Mouse (Mus musculus) liver, adult 2 months (tissue): Measurements from ENCODE around the gene Mphosph8. TPM values are rescaled to one million over a fixed set of nuclear protein-coding genes. Genes with fewer than 3 reads are reported as not detected.

ENCODE experiments used
- DNase-seq: peaks from one replicate; pipeline ENCODE4 v3.0.0-alpha.2; 2011; ENCODE audit warnings: low read depth, low spot score; ENCODE audit errors: extremely low read depth
- H3K27ac ChIP-seq: fragments of 200-500 bp; replicated peaks from 2 replicates; pipeline ENCODE4 v1.5.1; 2012; ENCODE audit warnings: low read depth, mild to moderate bottlenecking, control low read depth, inconsistent platforms, low read length; ENCODE audit not compliant: insufficient read depth
- H3K27me3 ChIP-seq: fragments of 200-500 bp; 2 replicates; pipeline ENCODE4 v1.6.1; 2012; ENCODE audit warnings: mild to moderate bottlenecking, moderate library complexity, low read length, inconsistent platforms; ENCODE audit not compliant: control insufficient read depth, insufficient read depth
- H3K36me3 ChIP-seq: fragments of 200-500 bp; 2 replicates; pipeline ENCODE4 v1.6.1; 2012; ENCODE audit warnings: low read length, inconsistent platforms; ENCODE audit not compliant: control insufficient read depth, insufficient read depth
- H3K4me1 ChIP-seq: fragments of 200-500 bp; 2 replicates; pipeline ENCODE4 v1.6.1; 2011; ENCODE audit warnings: low read length; ENCODE audit not compliant: control insufficient read depth, insufficient read depth
- H3K4me3 ChIP-seq: fragments of 200-500 bp; 2 replicates; pipeline ENCODE4 v1.5.1; 2011; ENCODE audit warnings: low read depth, mild to moderate bottlenecking, control low read depth, low read length, moderate library complexity; ENCODE audit not compliant: insufficient read depth
- H3K79me2 ChIP-seq: fragments of 200-500 bp; 2 replicates; pipeline ENCODE4 v1.6.1; 2012; ENCODE audit warnings: inconsistent platforms, mild to moderate bottlenecking, low read length, moderate library complexity; ENCODE audit not compliant: control insufficient read depth, insufficient read depth
- H3K9ac ChIP-seq: fragments of 200-500 bp; 2 replicates; pipeline ENCODE4 v1.6.1; 2012; ENCODE audit warnings: low read depth, mild to moderate bottlenecking, control low read depth, inconsistent platforms, low read length
- CTCF ChIP-seq: fragments of 200-500 bp; IDR thresholded peaks from 2 replicates; pipeline ENCODE4 v1.5.1; 2011; ENCODE audit warnings: low read depth, low read length, control low read depth
- POLR2A ChIP-seq: fragments of 200-500 bp; IDR thresholded peaks from 2 replicates; pipeline ENCODE4 v1.6.1; 2011; ENCODE audit warnings: low read length, control low read depth; ENCODE audit not compliant: insufficient read depth; ENCODE audit errors: extremely low read depth
- WGBS: fragments of 180-500 bp; shearing (Covaris S2); methylation state at CpG from one replicate; pipeline ENCODE4 v1.1.7; 2018; 5-methylcytosine and 5-hydroxymethylcytosine counted together
- polyA plus RNA-seq: library from polyadenylated mRNA; depleted of rRNA; stranded (reverse); fragments of >200 nt; gene quantifications from 2 replicates; pipeline ENCODE4 v1.2.3, GENCODE M21; 2012; rRNA removed
- total RNA-seq: library from RNA; depleted of rRNA; stranded (reverse); fragments of >200 nt; gene quantifications from 2 replicates; pipeline ENCODE4 v1.2.3, GENCODE M21; 2014; rRNA removed

Gene Mphosph8
- total RNA-seq (8.1 and 10.4 TPM in 2 replicates), polyA plus RNA-seq (2.6 and 2.8 TPM in 2 replicates)

- peaks cover 6% of the 10 kb centered on the region; the same call in 1 of the 2 replicates for H3K79me2 ChIP-seq
- no peaks in the 10 kb centered on the region for H3K27me3 ChIP-seq
- peaks cover 10% of the 10 kb centered on the region for H3K36me3 ChIP-seq
- H3K27ac ChIP-seq, result peak within 1 kb of the TSS; percentile 65
- TF ChIP-seq CTCF (no peak), POLR2A (peak; percentile 58; the same call in 1 of the 2 replicates)
- under 1% methylated on average over 70 of the region's 70 CpGs for WGBS
- H3K9ac ChIP-seq, result peak within 1 kb of the TSS; percentile 86
- peak within 1 kb of the TSS; percentile 90 for H3K4me3 ChIP-seq
- peak; percentile 94 for DNase-seq
- peaks cover 10% of the 10 kb centered on the region; the same call in 1 of the 2 replicates for H3K4me1 ChIP-seq
These were observed at the start of gene Mphosph8 for GRCm38 (mm10) chr14:56667969-56668802. Mphosph8 (plus strand) TSS chr14:56668248.

DNA sequence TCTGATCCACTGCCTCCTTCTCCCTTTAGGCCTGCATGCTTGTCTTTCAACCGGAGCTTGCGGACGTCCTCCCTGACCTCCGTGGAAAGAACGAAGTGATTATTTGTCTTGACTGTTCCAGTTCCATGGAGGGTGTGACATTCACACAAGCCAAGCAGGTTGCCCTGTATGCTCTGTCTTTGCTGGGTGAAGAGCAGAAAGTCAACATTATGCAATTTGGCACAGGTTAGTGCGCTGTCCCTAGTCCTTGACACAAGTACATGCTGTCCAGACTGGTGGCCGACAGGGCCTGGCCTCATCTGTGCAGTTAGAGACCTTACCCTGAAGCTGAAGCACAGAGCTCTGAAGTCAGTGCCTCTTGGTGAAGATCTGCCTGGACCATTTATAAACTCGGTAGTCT is 47.6 kb upstream of the Mphosph8 start:
- H3K4me3 ChIP-seq, result peak overlapping the region; percentile 59
- H3K9ac ChIP-seq, result peak overlapping the region; percentile 74
- WGBS, result 25% methylated on average over 8 of the region's 8 CpGs
- H3K4me1 ChIP-seq, result peaks cover 8% of the 10 kb centered on the region; the same call in 1 of the 2 replicates
- DNase-seq, result peak; percentile 100
- TF ChIP-seq POLR2A, result peak; percentile 23; the same call in 1 of the 2 replicates
- TF ChIP-seq CTCF, result no peak
- no peaks in the 10 kb centered on the region for H3K27me3 ChIP-seq
- peak overlapping the region; percentile 84 for H3K27ac ChIP-seq
- peaks cover 16% of the 10 kb centered on the region for H3K36me3 ChIP-seq
- H3K79me2 ChIP-seq, result no peaks in the 10 kb centered on the region

GRCm38 (mm10) chr14:56626202-56626601 is 41.8 kb upstream of the Mphosph8 start:
- Histone ChIP-seq H3K79me2 (no peaks in the 10 kb centered on the region), H3K36me3 (peaks cover 14% of the 10 kb centered on the region; the same call in 1 of the 2 replicates), H3K4me3 (no peak overlapping the region), H3K9ac (no peak overlapping the region), H3K27ac (peak overlapping the region; percentile 74), H3K27me3 (no peaks in the 10 kb centered on the region), H3K4me1 (peaks cover 5% of the 10 kb centered on the region; the same call in 1 of the 2 replicates)
- TF ChIP-seq POLR2A (no peak), CTCF (no peak)
- WGBS, result 27% methylated on average over 4 of the region's 4 CpGs
- peak; percentile 97 for DNase-seq

- TF ChIP-seq CTCF (no peak), POLR2A (no peak)
- no peak overlapping the region for H3K4me3 ChIP-seq
- H3K27ac ChIP-seq, result no peak overlapping the region
- H3K9ac ChIP-seq, result no peak overlapping the region
- 93% methylated on average over 3 of the region's 3 CpGs for WGBS
- H3K79me2 ChIP-seq, result no peaks in the 10 kb centered on the region
- H3K27me3 ChIP-seq, result no peaks in the 10 kb centered on the region
- DNase-seq, result no peak
- H3K36me3 ChIP-seq, result peaks cover 16% of the 10 kb centered on the region; the same call in 1 of the 2 replicates
- peaks cover 5% of the 10 kb centered on the region; the same call in 1 of the 2 replicates for H3K4me1 ChIP-seq
These were observed 39.7 kb upstream of the Mphosph8 start for GRCm38 (mm10) chr14:56628336-56628735.

DNA sequence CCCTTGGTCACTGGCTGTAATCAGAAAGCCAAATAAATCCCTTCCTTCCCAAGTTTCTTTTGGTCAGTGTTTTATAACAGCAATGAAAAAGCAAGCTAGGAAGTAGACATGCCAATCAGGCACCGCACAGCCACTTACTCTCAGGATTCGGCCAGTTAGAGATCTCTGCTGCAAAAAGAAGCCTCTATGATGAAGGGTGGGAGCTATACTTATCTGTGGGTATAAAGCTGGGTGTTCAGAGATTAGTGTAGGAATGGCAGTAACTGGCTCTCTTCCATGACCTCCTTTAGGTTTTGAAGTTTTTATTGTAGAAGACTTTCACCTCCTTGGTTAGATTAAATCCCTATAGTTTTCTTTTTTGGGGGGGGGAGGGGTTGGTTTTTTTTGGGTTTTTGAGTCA is 36.9 kb upstream of the Mphosph8 start:
- H3K36me3 ChIP-seq, result peaks cover 26% of the 10 kb centered on the region; the same call in 1 of the 2 replicates
- H3K4me3 ChIP-seq, result no peak overlapping the region
- H3K27me3 ChIP-seq, result no peaks in the 10 kb centered on the region
- no peak overlapping the region for H3K27ac ChIP-seq
- DNase-seq, result no peak
- WGBS, result 94% methylated on average over 2 of the region's 2 CpGs
- peaks cover 2% of the 10 kb centered on the region; the same call in 1 of the 2 replicates for H3K4me1 ChIP-seq
- H3K9ac ChIP-seq, result no peak overlapping the region
- TF ChIP-seq POLR2A (no peak), CTCF (no peak)
- no peaks in the 10 kb centered on the region for H3K79me2 ChIP-seq
